Mouse (Mus musculus) ZHBTc4 (cell line): ENCODE results near the gene Dlg5.

ENCODE experiments used
- DNase-seq: peaks from one replicate; pipeline ENCODE4 v3.0.0-alpha.2; 2011; ENCODE audit warnings: low read depth, low spot score

Dlg5 gene

GRCm38 (mm10) chr14:24125069-24125468 is 120.7 kb downstream of the Dlg5 start:
- no peak for DNase-seq

- DNase-seq: no peak
Observed at GRCm38 (mm10) chr14:24124171-24124570, 121.5 kb downstream of the Dlg5 start.

GRCm38 (mm10) chr14:24106734-24107133 is 139.0 kb downstream of the Dlg5 start:
- DNase-seq: peak; percentile 26

GRCm38 (mm10) chr14:24098828-24099227 is 146.9 kb downstream of the Dlg5 start:
- no peak for DNase-seq

GRCm38 (mm10) chr14:24094656-24095055 is 151.1 kb downstream of the Dlg5 start:
- DNase-seq: no peak

- DNase-seq: no peak
Observed at GRCm38 (mm10) chr14:24093221-24093620, 152.5 kb downstream of the Dlg5 start.

- no peak for DNase-seq
Observed at GRCm38 (mm10) chr14:24092391-24092790, 153.3 kb downstream of the Dlg5 start.

- no peak for DNase-seq
Observed at GRCm38 (mm10) chr14:24090790-24091189, 154.9 kb downstream of the Dlg5 start.

- DNase-seq: no peak
Observed at GRCm38 (mm10) chr14:24089181-24089580, 156.5 kb downstream of the Dlg5 start.

- no peak for DNase-seq
Observed at GRCm38 (mm10) chr14:24087430-24087829, 158.3 kb downstream of the Dlg5 start.

- DNase-seq: no peak
Observed at GRCm38 (mm10) chr14:24086481-24086880, 159.2 kb downstream of the Dlg5 start.
